Mouse (Mus musculus): Measurements from ENCODE around the gene Tcf12. TPM values are rescaled to one million over a fixed set of nuclear protein-coding genes. Genes with fewer than 3 reads are reported as not detected.

The Tcf12 gene
- polyA plus RNA-seq, 1 experiment from 2014 or later: 62.7 TPM

- no peak overlapping the region for H3K9ac ChIP-seq (replicated peaks)
- WGBS: 86% methylated on average over 1 of the region's 1 CpGs
- ATAC-seq (replicated peaks): no peak
- no peaks in the 10 kb centered on the region for H3K27me3 ChIP-seq
- no peak overlapping the region for H3K4me2 ChIP-seq (replicated peaks)
- no peak overlapping the region for H3K4me3 ChIP-seq
- H3K27ac ChIP-seq (replicated peaks): no peak overlapping the region
- no peaks in the 10 kb centered on the region for H3K9me3 ChIP-seq
- peaks cover 57% of the 10 kb centered on the region for H3K36me3 ChIP-seq
- no peaks in the 10 kb centered on the region for H3K4me1 ChIP-seq
Observed at GRCm38 (mm10) chr9:71850283-71850682, 261.4 kb downstream of the Tcf12 start.

GRCm38 (mm10) chr9:71848392-71848791 is 263.3 kb downstream of the Tcf12 start:
- ATAC-seq (replicated peaks): no peak
- Histone ChIP-seq H3K4me1 (no peaks in the 10 kb centered on the region), H3K9ac (replicated peaks) (no peak overlapping the region), H3K9me3 (no peaks in the 10 kb centered on the region), H3K4me2 (replicated peaks) (no peak overlapping the region), H3K4me3 (no peak overlapping the region), H3K36me3 (peaks cover 51% of the 10 kb centered on the region), H3K27me3 (no peaks in the 10 kb centered on the region), H3K27ac (replicated peaks) (no peak overlapping the region)
- 100% methylated on average over 3 of the region's 3 CpGs for WGBS

DNA sequence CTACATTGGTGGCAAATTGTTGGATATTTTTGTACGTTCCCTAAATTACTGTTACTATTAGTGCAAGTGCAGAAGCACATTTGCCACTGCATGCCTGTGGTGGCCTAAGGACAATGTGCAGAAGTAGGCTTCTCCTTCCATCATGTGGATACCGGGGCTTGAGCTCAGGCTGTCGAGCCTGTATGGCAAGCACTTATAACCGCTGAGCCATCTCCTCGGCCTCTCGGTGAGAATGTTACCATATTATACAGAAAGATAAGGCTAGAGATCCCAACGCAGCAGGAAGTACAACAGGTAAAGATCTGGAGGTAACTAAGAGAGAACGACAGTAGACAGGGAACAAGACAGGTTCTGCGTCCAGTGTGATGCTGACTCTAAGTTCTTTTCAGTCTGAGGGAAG is 263.8 kb downstream of the Tcf12 start:
- peaks cover 50% of the 10 kb centered on the region for H3K36me3 ChIP-seq
- ATAC-seq (replicated peaks): no peak
- H3K4me1 ChIP-seq: no peaks in the 10 kb centered on the region
- no peak overlapping the region for H3K9ac ChIP-seq (replicated peaks)
- H3K9me3 ChIP-seq: no peaks in the 10 kb centered on the region
- 96% methylated on average over 9 of the region's 9 CpGs for WGBS
- H3K4me3 ChIP-seq: no peak overlapping the region
- H3K27me3 ChIP-seq: no peaks in the 10 kb centered on the region
- H3K4me2 ChIP-seq (replicated peaks): no peak overlapping the region
- no peak overlapping the region for H3K27ac ChIP-seq (replicated peaks)

DNA sequence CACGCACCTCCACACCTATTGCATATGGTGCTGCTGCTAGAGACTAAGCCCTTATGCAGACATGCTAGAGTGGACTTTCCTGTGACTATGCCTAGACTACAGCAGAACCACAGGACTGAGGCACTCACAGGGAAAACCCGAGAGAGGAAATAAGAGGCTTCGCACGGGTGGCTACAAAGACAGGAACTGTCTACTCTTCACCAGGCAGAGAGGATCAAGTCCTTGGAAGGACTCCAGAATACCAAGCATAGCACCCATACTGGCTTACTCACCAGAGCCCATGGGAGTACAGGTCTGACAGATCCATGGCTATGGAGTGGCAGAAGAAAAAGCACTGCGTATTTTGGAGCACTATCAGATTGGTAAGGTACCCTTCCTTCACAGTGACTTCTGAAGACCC is 269.8 kb downstream of the Tcf12 start:
- Histone ChIP-seq H3K36me3 (peaks cover 34% of the 10 kb centered on the region), H3K27me3 (no peaks in the 10 kb centered on the region)
- 91% methylated on average over 5 of the region's 5 CpGs for WGBS

GRCm38 (mm10) chr9:71837366-71837765 is 274.3 kb downstream of the Tcf12 start:
- no peak for ATAC-seq (replicated peaks)
- Histone ChIP-seq H3K9ac (replicated peaks) (no peak overlapping the region), H3K27ac (replicated peaks) (no peak overlapping the region), H3K4me2 (replicated peaks) (no peak overlapping the region), H3K36me3 (peaks cover 7% of the 10 kb centered on the region), H3K9me3 (no peaks in the 10 kb centered on the region), H3K4me1 (no peaks in the 10 kb centered on the region), H3K4me3 (no peak overlapping the region), H3K27me3 (no peaks in the 10 kb centered on the region)
- 43% methylated on average over 5 of the region's 5 CpGs for WGBS

More for the DNA sequence above, 269.8 kb downstream of the Tcf12 start:
- Histone ChIP-seq H3K4me3 (no peak overlapping the region), H3K9me3 (no peaks in the 10 kb centered on the region), H3K4me2 (replicated peaks) (no peak overlapping the region), H3K9ac (replicated peaks) (no peak overlapping the region), H3K4me1 (no peaks in the 10 kb centered on the region), H3K27ac (replicated peaks) (no peak overlapping the region)
- no peak for ATAC-seq (replicated peaks)

- H3K4me2 ChIP-seq (replicated peaks): no peak overlapping the region
- no peaks in the 10 kb centered on the region for H3K27me3 ChIP-seq
- no peaks in the 10 kb centered on the region for H3K9me3 ChIP-seq
- H3K27ac ChIP-seq (replicated peaks): no peak overlapping the region
- H3K9ac ChIP-seq (replicated peaks): no peak overlapping the region
- H3K4me1 ChIP-seq: no peaks in the 10 kb centered on the region
- WGBS: 97% methylated on average over 1 of the region's 1 CpGs
- no peak overlapping the region for H3K4me3 ChIP-seq
- ATAC-seq (replicated peaks): no peak
- no peaks in the 10 kb centered on the region for H3K36me3 ChIP-seq
Observed at GRCm38 (mm10) chr9:71836366-71836765, 275.3 kb downstream of the Tcf12 start.

DNA sequence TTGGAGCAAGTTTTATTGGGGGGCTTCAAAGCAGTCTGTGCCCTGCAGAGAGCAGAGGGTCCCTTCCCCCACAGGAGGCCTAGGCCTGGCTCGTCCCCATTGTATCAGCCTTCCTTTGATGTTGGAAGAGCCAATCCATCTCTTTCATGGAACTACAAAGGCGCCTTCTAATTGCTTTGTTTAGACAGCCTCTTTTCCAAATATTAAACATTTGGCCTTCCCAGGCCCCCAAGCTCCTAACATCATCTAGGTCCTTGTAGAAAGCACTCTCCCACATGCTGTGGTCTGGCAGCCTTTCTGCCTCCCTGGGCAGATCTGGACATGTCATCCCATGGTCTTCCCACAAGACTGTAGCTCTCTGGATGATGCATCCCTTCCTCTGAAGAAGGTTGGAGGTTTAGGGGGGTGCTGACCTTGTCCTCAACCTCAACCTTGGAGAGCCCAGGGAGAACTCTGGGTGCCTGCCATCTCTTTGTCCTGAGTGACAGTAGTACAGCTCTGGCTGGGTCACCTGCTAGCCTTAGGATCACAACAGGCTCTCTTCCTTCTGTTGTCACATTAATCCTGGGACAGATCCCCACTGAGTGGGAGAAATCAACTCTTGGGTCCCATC is 276.4 kb downstream of the Tcf12 start:
- Histone ChIP-seq H3K27me3 (no peaks in the 10 kb centered on the region), H3K9me3 (no peaks in the 10 kb centered on the region), H3K4me1 (no peaks in the 10 kb centered on the region), H3K4me3 (no peak overlapping the region), H3K4me2 (replicated peaks) (no peak overlapping the region), H3K36me3 (no peaks in the 10 kb centered on the region), H3K27ac (replicated peaks) (no peak overlapping the region), H3K9ac (replicated peaks) (no peak overlapping the region)
- WGBS: 26% methylated on average over 2 of the region's 2 CpGs
- no peak for ATAC-seq (replicated peaks)

DNA sequence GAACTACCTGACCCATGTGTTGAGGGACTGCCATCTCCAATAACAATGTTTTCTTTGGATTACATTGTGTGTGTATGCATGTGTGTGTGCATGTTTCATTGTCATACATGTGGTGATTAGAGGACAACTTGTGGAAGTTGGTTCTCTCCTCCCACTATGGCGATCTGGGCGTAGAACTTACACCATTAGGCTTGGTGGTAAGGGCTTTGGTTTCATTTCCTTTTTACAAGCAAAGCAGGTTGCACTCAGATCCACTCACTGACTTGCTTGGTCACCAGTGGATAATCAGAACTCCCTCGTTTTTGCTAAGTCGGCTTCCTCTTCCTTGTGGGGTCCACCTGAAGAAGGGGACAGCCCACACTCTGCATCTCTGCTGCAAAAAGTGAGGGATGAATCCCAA is 277.0 kb downstream of the Tcf12 start:
- Histone ChIP-seq H3K4me3 (no peak overlapping the region), H3K9ac (replicated peaks) (no peak overlapping the region), H3K4me2 (replicated peaks) (no peak overlapping the region), H3K36me3 (no peaks in the 10 kb centered on the region), H3K27me3 (no peaks in the 10 kb centered on the region), H3K27ac (replicated peaks) (no peak overlapping the region), H3K9me3 (no peaks in the 10 kb centered on the region), H3K4me1 (no peaks in the 10 kb centered on the region)
- WGBS: 69% methylated on average over 4 of the region's 4 CpGs
- no peak for ATAC-seq (replicated peaks)

DNA sequence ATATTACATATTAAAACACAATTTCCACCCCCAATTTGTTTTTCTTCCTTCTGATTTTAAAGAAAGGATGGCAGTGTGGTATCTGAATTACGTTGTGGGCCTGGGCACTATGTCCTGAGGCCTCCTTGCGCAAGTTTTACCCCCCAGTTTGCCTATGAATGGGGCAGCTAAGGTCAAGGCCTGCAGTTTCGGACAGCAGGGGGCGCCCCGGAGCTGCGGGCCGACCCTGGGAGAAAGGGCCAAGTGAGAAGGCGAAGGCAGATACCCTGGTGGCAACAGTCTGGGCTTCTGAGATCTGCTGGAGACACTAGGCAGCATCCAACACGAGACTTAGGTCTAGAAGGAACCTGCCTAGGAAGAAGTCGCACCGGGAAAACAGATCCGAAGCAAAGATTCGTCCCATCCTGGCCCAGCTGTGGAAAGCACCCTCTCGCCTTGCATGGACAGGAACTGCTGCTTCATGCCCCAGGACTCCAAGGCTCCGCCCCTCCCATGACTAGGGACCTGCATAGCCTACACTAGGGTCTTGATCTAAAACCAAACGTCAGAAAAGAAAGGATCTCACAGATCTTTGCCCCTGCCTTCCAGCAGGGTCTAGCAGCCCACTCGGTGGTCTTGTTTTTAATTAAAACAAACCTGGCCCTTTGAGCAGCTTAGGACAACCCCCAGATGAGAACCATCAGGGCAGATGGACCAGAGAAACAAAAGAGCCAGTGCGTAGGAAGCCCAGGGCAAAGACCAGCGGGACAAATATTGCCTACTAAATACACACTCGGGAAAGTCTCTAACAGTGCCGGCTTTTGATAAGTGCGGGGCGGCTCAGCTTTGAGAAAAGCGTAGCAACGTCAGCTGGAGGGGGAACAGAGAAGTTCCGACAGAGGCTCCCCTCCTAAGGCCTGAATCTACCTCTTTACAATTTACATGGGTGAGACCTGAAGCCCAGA is 279.6 kb downstream of the Tcf12 start:
- no peak overlapping the region for H3K27ac ChIP-seq (replicated peaks)
- H3K4me1 ChIP-seq: no peaks in the 10 kb centered on the region
- no peaks in the 10 kb centered on the region for H3K27me3 ChIP-seq
- no peaks in the 10 kb centered on the region for H3K9me3 ChIP-seq
- no peak overlapping the region for H3K4me2 ChIP-seq (replicated peaks)
- H3K4me3 ChIP-seq: no peak overlapping the region
- no peaks in the 10 kb centered on the region for H3K36me3 ChIP-seq
- 49% methylated on average over 26 of the region's 26 CpGs for WGBS
- no peak overlapping the region for H3K9ac ChIP-seq (replicated peaks)
- no peak for ATAC-seq (replicated peaks)

DNA sequence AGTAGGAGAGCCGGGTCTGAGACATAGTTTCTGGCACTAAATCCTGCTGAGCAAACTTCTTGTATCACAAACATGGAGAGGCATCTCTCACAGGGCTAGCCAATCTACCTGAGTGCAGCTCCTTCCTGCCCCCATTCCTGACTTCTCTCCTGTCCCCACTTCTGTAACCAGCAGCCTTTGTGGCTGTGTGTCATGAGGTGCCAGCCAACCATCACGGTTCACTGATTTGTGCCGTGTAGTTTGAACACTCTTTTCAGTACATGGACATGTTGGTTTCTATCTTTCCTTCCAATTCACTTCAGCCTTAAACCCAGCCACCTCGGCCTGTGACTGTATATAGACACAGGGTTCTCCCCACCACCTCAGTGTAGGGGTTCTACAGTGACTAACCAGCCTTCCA is 280.7 kb downstream of the Tcf12 start:
- no peak overlapping the region for H3K9ac ChIP-seq (replicated peaks)
- H3K27ac ChIP-seq (replicated peaks): no peak overlapping the region
- 75% methylated on average over 4 of the region's 4 CpGs for WGBS
- no peak overlapping the region for H3K4me3 ChIP-seq
- no peaks in the 10 kb centered on the region for H3K27me3 ChIP-seq
- H3K36me3 ChIP-seq: no peaks in the 10 kb centered on the region
- H3K9me3 ChIP-seq: no peaks in the 10 kb centered on the region
- H3K4me2 ChIP-seq (replicated peaks): no peak overlapping the region
- peaks cover 2% of the 10 kb centered on the region; the same call in 1 of the 2 replicates for H3K4me1 ChIP-seq
- no peak for ATAC-seq (replicated peaks)

- Histone ChIP-seq H3K9ac (replicated peaks) (no peak overlapping the region), H3K9me3 (no peaks in the 10 kb centered on the region), H3K36me3 (no peaks in the 10 kb centered on the region), H3K4me1 (peaks cover 7% of the 10 kb centered on the region; the same call in 1 of the 2 replicates), H3K4me2 (replicated peaks) (no peak overlapping the region), H3K27me3 (no peaks in the 10 kb centered on the region), H3K4me3 (no peak overlapping the region), H3K27ac (replicated peaks) (no peak overlapping the region)
- WGBS: 88% methylated on average over 5 of the region's 5 CpGs
- ATAC-seq (replicated peaks): no peak
Observed at GRCm38 (mm10) chr9:71830365-71830764, 281.3 kb downstream of the Tcf12 start.

- ATAC-seq (replicated peaks): no peak
- Histone ChIP-seq H3K4me3 (no peak overlapping the region), H3K36me3 (no peaks in the 10 kb centered on the region), H3K9ac (replicated peaks) (no peak overlapping the region), H3K4me1 (peaks cover 7% of the 10 kb centered on the region; the same call in 1 of the 2 replicates), H3K4me2 (replicated peaks) (no peak overlapping the region), H3K27ac (replicated peaks) (no peak overlapping the region), H3K9me3 (no peaks in the 10 kb centered on the region), H3K27me3 (no peaks in the 10 kb centered on the region)
- 86% methylated on average over 3 of the region's 3 CpGs for WGBS
Observed at GRCm38 (mm10) chr9:71829753-71830152, 281.9 kb downstream of the Tcf12 start.
